Mouse (Mus musculus) cerebellum, postnatal 36 days (tissue): ENCODE measurements around the gene Pfkm.
A peak's percentile ranks its signal among the peaks of the same experiment; 100 is the strongest.

Experiments used
- DNase-seq, 2 experiments: peaks; one replicate each; pipeline ENCODE4 v3.0.0; 2021 to 2022; ENCODE audit warnings: mixed read lengths in 2 of 2

Pfkm gene

GRCm38 (mm10) chr15:98142515-98142914 is 50.1 kb downstream of the Pfkm start:
- no peak for DNase-seq

GRCm38 (mm10) chr15:98144861-98145507 is 52.6 kb downstream of the Pfkm start:
- DNase-seq, result no peak

- peak; percentile 91 to 94 for DNase-seq
Observed at GRCm38 (mm10) chr15:98145559-98146181, 53.3 kb downstream of the Pfkm start.

- DNase-seq, result peak; percentile 57 to 64
Observed at GRCm38 (mm10) chr15:98148356-98148755, 56.0 kb downstream of the Pfkm start.

- DNase-seq, result no peak
Observed at GRCm38 (mm10) chr15:98149166-98149602, 56.8 kb downstream of the Pfkm start.

GRCm38 (mm10) chr15:98152916-98153315 is 60.5 kb downstream of the Pfkm start:
- DNase-seq, result no peak

GRCm38 (mm10) chr15:98153625-98154024 is 61.2 kb downstream of the Pfkm start:
- DNase-seq, result no peak

- DNase-seq, result no peak
Observed at GRCm38 (mm10) chr15:98154146-98154545, 61.8 kb downstream of the Pfkm start.

- no peak for DNase-seq
Observed at GRCm38 (mm10) chr15:98154631-98155030, 62.2 kb downstream of the Pfkm start.

- no peak for DNase-seq
Observed at GRCm38 (mm10) chr15:98155272-98155671, 62.9 kb downstream of the Pfkm start.

- DNase-seq, result no peak
Observed at GRCm38 (mm10) chr15:98155944-98156343, 63.6 kb downstream of the Pfkm start.

- DNase-seq, result no peak
Observed at GRCm38 (mm10) chr15:98157253-98157652, 64.9 kb downstream of the Pfkm start.

- DNase-seq, result no peak
Observed at GRCm38 (mm10) chr15:98161026-98161805, 68.8 kb downstream of the Pfkm start.

GRCm38 (mm10) chr15:98162561-98162960 is 70.2 kb downstream of the Pfkm start:
- no peak for DNase-seq

GRCm38 (mm10) chr15:98165525-98165924 is 73.1 kb downstream of the Pfkm start, which contains the start of gene Asb8:
TSS of gene Asb8 (minus strand) at chr15:98165625.
- no peak for DNase-seq

GRCm38 (mm10) chr15:98166963-98167644 is 74.7 kb downstream of the Pfkm start, which contains the start of gene Ccdc184:
TSS of gene Ccdc184 (plus strand) at chr15:98167158.
- DNase-seq, result peak in 1 of 2 experiments; percentile 24

- peak; percentile 85 to 86 for DNase-seq
Observed at GRCm38 (mm10) chr15:98167645-98168621, 75.5 kb downstream of the Pfkm start.

GRCm38 (mm10) chr15:98168622-98169004 is 76.2 kb downstream of the Pfkm start:
- peak in 1 of 2 experiments; percentile 14 for DNase-seq

GRCm38 (mm10) chr15:98170365-98170764 is 78.0 kb downstream of the Pfkm start:
- DNase-seq, result no peak

- DNase-seq, result no peak
Observed at GRCm38 (mm10) chr15:98170917-98171316, 78.5 kb downstream of the Pfkm start.

GRCm38 (mm10) chr15:98172113-98172512 is 79.7 kb downstream of the Pfkm start:
- no peak for DNase-seq

- DNase-seq, result peak; percentile 24 to 51
Observed at GRCm38 (mm10) chr15:98173821-98174220, 81.4 kb downstream of the Pfkm start.
